Mouse (Mus musculus) megakaryocyte, embryonic 14.5 days (primary cell): Measurements from ENCODE around the gene Inpp5k.

Experiments
- FLI1 ChIP-seq: IDR thresholded peaks from 2 replicates; pipeline ENCODE4 v1.6.1; 2012; ENCODE audit warnings: low read length, inconsistent platforms, mixed read lengths
- GATA1 ChIP-seq: IDR thresholded peaks from 3 replicates; pipeline ENCODE4 v1.6.1; 2012; ENCODE audit warnings: mixed read lengths, low read length, inconsistent platforms, borderline replicate concordance

GRCm38 (mm10) chr11:75622588-75623329, 8.0 kb upstream of the Inpp5k start:
- no peak for TF ChIP-seq GATA1
- no peak for TF ChIP-seq FLI1
